Mouse (Mus musculus) heart, postnatal 4 days (tissue): Measurements from ENCODE around the gene Mtor. TPM values are rescaled to one million over a fixed set of nuclear protein-coding genes. Genes with fewer than 3 reads are reported as not detected.

ENCODE experiments used
- DNase-seq: peaks from one replicate; pipeline ENCODE4 v3.0.0; 2021
- total RNA-seq, 2 experiments: library from RNA; stranded (reverse); gene quantifications; 2 replicates each; pipeline ENCODE4 v1.2.3; 2021

Mtor gene
- total RNA-seq, 2 experiments from 2014 or later = 58.2 to 62.7 TPM

GRCm38 (mm10) chr4:148442598-148442997 is 5.8 kb upstream of the Mtor start:
- no peak for DNase-seq

- DNase-seq = peak; percentile 91
Observed at GRCm38 (mm10) chr4:148444250-148444967, 4.0 kb upstream of the Mtor start, which contains the start of gene Ubiad1. Ubiad1 (minus strand) TSS chr4:148444771.

GRCm38 (mm10) chr4:148448853-148449245 is 438 bp downstream of the Mtor start:
- DNase-seq = peak; percentile 62

- no peak for DNase-seq
Observed at GRCm38 (mm10) chr4:148453707-148454106, 5.3 kb downstream of the Mtor start.

GRCm38 (mm10) chr4:148455477-148456025 is 7.1 kb downstream of the Mtor start:
- no peak for DNase-seq

- no peak for DNase-seq
Observed at GRCm38 (mm10) chr4:148460656-148461284, 12.4 kb downstream of the Mtor start.

GRCm38 (mm10) chr4:148461772-148462171 is 13.4 kb downstream of the Mtor start:
- no peak for DNase-seq

GRCm38 (mm10) chr4:148462717-148463116 is 14.3 kb downstream of the Mtor start:
- DNase-seq = no peak

GRCm38 (mm10) chr4:148463208-148463960 is 15.0 kb downstream of the Mtor start:
- peak; percentile 43 for DNase-seq

GRCm38 (mm10) chr4:148464301-148464700 is 15.9 kb downstream of the Mtor start:
- no peak for DNase-seq

- no peak for DNase-seq
Observed at GRCm38 (mm10) chr4:148464869-148465268, 16.5 kb downstream of the Mtor start.

- DNase-seq = no peak
Observed at GRCm38 (mm10) chr4:148466511-148467079, 18.2 kb downstream of the Mtor start.

- no peak for DNase-seq
Observed at GRCm38 (mm10) chr4:148468396-148468795, 20.0 kb downstream of the Mtor start.

- DNase-seq = no peak
Observed at GRCm38 (mm10) chr4:148469487-148470252, 21.3 kb downstream of the Mtor start.

GRCm38 (mm10) chr4:148471363-148471806 is 23.0 kb downstream of the Mtor start:
- no peak for DNase-seq

GRCm38 (mm10) chr4:148472436-148473174 is 24.2 kb downstream of the Mtor start:
- DNase-seq = no peak

GRCm38 (mm10) chr4:148473496-148473895 is 25.1 kb downstream of the Mtor start:
- DNase-seq = no peak

GRCm38 (mm10) chr4:148480245-148480644 is 31.8 kb downstream of the Mtor start:
- DNase-seq = no peak

GRCm38 (mm10) chr4:148481557-148482168 is 33.3 kb downstream of the Mtor start:
- no peak for DNase-seq

- no peak for DNase-seq
Observed at GRCm38 (mm10) chr4:148484511-148484910, 36.1 kb downstream of the Mtor start.

GRCm38 (mm10) chr4:148487841-148488240 is 39.4 kb downstream of the Mtor start:
- no peak for DNase-seq
